ENCODE assay signal across 12 mouse cellular contexts in genomic region chr2:147372947-147373666, GRCm38 (mm10). TPM values are rescaled to one million over a fixed set of nuclear protein-coding genes. Genes with fewer than 3 reads are reported as not detected.
DNase-seq lines count a peak whose midpoint lies in the region; ATAC-seq and TF ChIP-seq lines count a peak whose summit lies in the region.
"Had no signal": no experiment of that assay in that cellular context is flagged by ENCODE, and none has a peak within 500 bp of the region (broad histone marks: within the 10 kb centered on the region; RNA-seq: fewer than 3 reads in every experiment).

No protein-coding gene starts in this region.

- in situ Hi-C loops in ES-E14 (cut with MboI; ENCODE audit: low sequenced_read_pairs in 2 of 2, unreplicated experiment in 2 of 2): loop anchor here (5.0 to 25.0 kb wide), 2 partner anchors 536 to 674 kb away; partner anchors contain the start of gene Foxa2 (in 1 of the 2)

- intact Hi-C loops in gastrocnemius, postnatal 36 days (cut with DNase I): no loop called here
- intact Hi-C loops in left cerebral cortex, postnatal 14 days (cut with DNase I): loop anchor here (5.0 kb wide), 1 partner anchor 674 kb away; the partner anchor contains the start of gene Foxa2

- DNase-seq in hindbrain, embryonic 11.5 days (ENCODE audit: low spot score): peak; percentile 57
- DNase-seq in hindbrain, postnatal 0 days (ENCODE audit: low spot score): no peak
- no peak for DNase-seq in ES-E14 (ENCODE audit: low read depth, low spot score)
- DNase-seq in embryonic facial prominence, embryonic 14.5 days (ENCODE audit: low spot score): no peak
- peak; percentile 96 for DNase-seq in midbrain, embryonic 11.5 days (ENCODE audit: low spot score, missing footprints)
- DNase-seq in gastrocnemius, postnatal 36 days: no peak
- no peak for DNase-seq in kidney, adult 9 months
- no peak for DNase-seq in left cerebral cortex, postnatal 14 days (ENCODE audit: low spot score in 2 of 2)
- DNase-seq: liver, postnatal 0 days had no signal

- H3K9ac ChIP-seq in hindbrain, embryonic 11.5 days (ENCODE audit: low read depth, low read length): no peak overlapping the region
- H3K9ac ChIP-seq in hindbrain, postnatal 0 days (replicated peaks; ENCODE audit: low read length): no peak overlapping the region
- no peak overlapping the region for H3K9ac ChIP-seq in ES-E14 (ENCODE audit: insufficient read depth, low read depth, low read length, poor library complexity, severe bottlenecking)
- H3K9ac ChIP-seq in embryonic facial prominence, embryonic 14.5 days (ENCODE audit: low read depth, low read length): no peak overlapping the region
- no peak overlapping the region for H3K9ac ChIP-seq in midbrain, embryonic 11.5 days (ENCODE audit: low read length)
- H3K9ac ChIP-seq: liver, postnatal 0 days had no signal

- no peak overlapping the region for H3K4me3 ChIP-seq in hindbrain, embryonic 11.5 days (ENCODE audit: low read depth, low read length)
- H3K4me3 ChIP-seq in hindbrain, postnatal 0 days (ENCODE audit: low read length): no peak overlapping the region
- peak overlapping the region; percentile 30 to 43; a peak in 2 of 4 replicates for H3K4me3 ChIP-seq in ES-E14 (ENCODE audit: insufficient read depth in 1 of 2, low read depth in 1 of 2, low read length in 2 of 2, poor library complexity in 1 of 2, severe bottlenecking in 1 of 2)
- no peak overlapping the region for H3K4me3 ChIP-seq in embryonic facial prominence, embryonic 14.5 days (ENCODE audit: low read depth, low read length)
- H3K4me3 ChIP-seq in midbrain, embryonic 11.5 days (ENCODE audit: low read depth, low read length): no peak overlapping the region

- H3K27ac ChIP-seq in hindbrain, embryonic 11.5 days (ENCODE audit: low read depth, low read length): no peak overlapping the region
- H3K27ac ChIP-seq in hindbrain, postnatal 0 days: no peak overlapping the region
- H3K27ac ChIP-seq in ES-E14 (ENCODE audit: insufficient read depth, low read depth, low read length, poor library complexity, severe bottlenecking): no peak overlapping the region
- no peak overlapping the region for H3K27ac ChIP-seq in embryonic facial prominence, embryonic 14.5 days (replicated peaks; ENCODE audit: low read depth, low read length)
- H3K27ac ChIP-seq in midbrain, embryonic 11.5 days (ENCODE audit: low read depth, low read length): no peak overlapping the region
- H3K27ac ChIP-seq: kidney, postnatal 0 days had no signal

- 0 out of 2 replicates have a peak, but pooled peaks have one; percentile 21 for ATAC-seq in hindbrain, embryonic 11.5 days (ENCODE audit: low FRiP score)
- no peak for ATAC-seq in hindbrain, postnatal 0 days
- no peak for ATAC-seq in embryonic facial prominence, embryonic 14.5 days (ENCODE audit: low read depth)
- peak; percentile 47 for ATAC-seq in midbrain, embryonic 11.5 days (ENCODE audit: low FRiP score)
- ATAC-seq: CD4-positive, CD25-positive, alpha-beta regulatory T cell, adult 4 months; liver, postnatal 0 days had no signal

- H3K9me3 ChIP-seq in hindbrain, embryonic 11.5 days (ENCODE audit: control insufficient read depth, low read length): no peaks in the 10 kb centered on the region
- no peaks in the 10 kb centered on the region for H3K9me3 ChIP-seq in hindbrain, postnatal 0 days (ENCODE audit: low read length)
- H3K9me3 ChIP-seq in ES-E14 (ENCODE audit: control insufficient read depth, insufficient read depth, low read depth, low read length): no peaks in the 10 kb centered on the region
- no peaks in the 10 kb centered on the region for H3K9me3 ChIP-seq in embryonic facial prominence, embryonic 14.5 days (ENCODE audit: control insufficient read depth, low read length)
- no peaks in the 10 kb centered on the region for H3K9me3 ChIP-seq in midbrain, embryonic 11.5 days (ENCODE audit: control insufficient read depth, low read length)

- no peak overlapping the region for H3K4me2 ChIP-seq in hindbrain, embryonic 11.5 days (replicated peaks; ENCODE audit: low read depth, low read length)
- no peak overlapping the region for H3K4me2 ChIP-seq in hindbrain, postnatal 0 days (ENCODE audit: low read depth, low read length)
- H3K4me2 ChIP-seq in embryonic facial prominence, embryonic 14.5 days (ENCODE audit: low read depth, low read length): peak overlapping the region; percentile 5; the same call in 1 of the 2 replicates
- H3K4me2 ChIP-seq in midbrain, embryonic 11.5 days: no peak overlapping the region

- TF ChIP-seq CTCF in hindbrain, postnatal 0 days (IDR thresholded peaks at IDR 0.05; ENCODE audit: low read depth): no peak

- under 1% methylated on average over 28 of the region's 28 CpGs for WGBS in hindbrain, embryonic 11.5 days
- WGBS in hindbrain, postnatal 0 days: under 1% methylated on average over 28 of the region's 28 CpGs
- WGBS in embryonic facial prominence, embryonic 14.5 days: 14% methylated on average over 26 of the region's 28 CpGs
- 1% methylated on average over 28 of the region's 28 CpGs for WGBS in midbrain, embryonic 11.5 days

- H3K36me3 ChIP-seq in hindbrain, embryonic 11.5 days (ENCODE audit: control insufficient read depth, insufficient read depth, low read length): no peaks in the 10 kb centered on the region
- no peaks in the 10 kb centered on the region for H3K36me3 ChIP-seq in hindbrain, postnatal 0 days (ENCODE audit: insufficient read depth, low read length)
- H3K36me3 ChIP-seq in ES-E14 (ENCODE audit: control insufficient read depth, insufficient read depth, low read length, poor library complexity, severe bottlenecking): no peaks in the 10 kb centered on the region
- no peaks in the 10 kb centered on the region for H3K36me3 ChIP-seq in embryonic facial prominence, embryonic 14.5 days (ENCODE audit: control insufficient read depth, insufficient read depth, low read length)
- H3K36me3 ChIP-seq in midbrain, embryonic 11.5 days (ENCODE audit: control insufficient read depth, insufficient read depth, low read length): no peaks in the 10 kb centered on the region

- 0 out of 2 replicates have a peak, but pooled peaks cover 5% of the 10 kb centered on the region for H3K4me1 ChIP-seq in hindbrain, embryonic 11.5 days (replicated peaks; ENCODE audit: control insufficient read depth, insufficient read depth, low read length)
- H3K4me1 ChIP-seq in hindbrain, postnatal 0 days (ENCODE audit: insufficient read depth, low read length): no peaks in the 10 kb centered on the region
- peaks cover 0 to 6% of the 10 kb centered on the region in 2 experiments; a peak in 1 of 4 replicates for H3K4me1 ChIP-seq in ES-E14 (ENCODE audit: control insufficient read depth in 2 of 2, insufficient read depth in 2 of 2, low read length in 2 of 2, poor library complexity in 1 of 2)
- H3K4me1 ChIP-seq in embryonic facial prominence, embryonic 14.5 days (ENCODE audit: control insufficient read depth, insufficient read depth, low read length): no peaks in the 10 kb centered on the region
- peaks cover 5% of the 10 kb centered on the region; the same call in 1 of the 2 replicates for H3K4me1 ChIP-seq in midbrain, embryonic 11.5 days (ENCODE audit: control insufficient read depth, insufficient read depth, low read length)

- peaks cover 87% of the 10 kb centered on the region for H3K27me3 ChIP-seq in hindbrain, embryonic 11.5 days (ENCODE audit: control insufficient read depth, insufficient read depth, low read length)
- peaks cover 84% of the 10 kb centered on the region for H3K27me3 ChIP-seq in hindbrain, postnatal 0 days (ENCODE audit: insufficient read depth, low read length)
- peaks cover 92% of the 10 kb centered on the region for H3K27me3 ChIP-seq in embryonic facial prominence, embryonic 14.5 days (replicated peaks; ENCODE audit: control insufficient read depth, insufficient read depth, low read length)
- peaks cover 91% of the 10 kb centered on the region for H3K27me3 ChIP-seq in midbrain, embryonic 11.5 days (ENCODE audit: control insufficient read depth, insufficient read depth, low read length)

TF ChIP-seq in ES-E14, 5 proteins besides CTCF, POLR2A, EP300 and RAD21:
- TF ChIP-seq HCFC1 (IDR thresholded peaks at IDR 0.05; ENCODE audit: borderline replicate concordance, insufficient read depth, low read length) (no peak), ZNF384 (IDR thresholded peaks at IDR 0.05; ENCODE audit: low read depth, low read length) (no peak), CHD2 (IDR thresholded peaks at IDR 0.05; ENCODE audit: low read depth, low read length) (no peak), MAFK (IDR thresholded peaks at IDR 0.05; ENCODE audit: insufficient read depth, low read depth, low read length) (no peak), ZC3H11A (IDR thresholded peaks at IDR 0.05; ENCODE audit: borderline replicate concordance, low read depth, low read length) (no peak)

RNA-seq across cellular contexts. Expression of gene Pax1, which starts 11.4 kb away (rescaled TPM):
- 1.9 and 2.5 TPM in 2 replicates for polyA plus RNA-seq in hindbrain, embryonic 11.5 days (2014; fragmentation: Nextera tagmentation; extraction: Ambion mirVana)
- not detected in 2 replicates for total RNA-seq in hindbrain, postnatal 0 days (2014; rRNA removed)
- polyA plus RNA-seq in hindbrain, postnatal 0 days (2015; fragmentation: Nextera tagmentation; extraction: Ambion mirVana): not detected in 2 replicates
- 0.31 TPM in 1 of 2 replicates, not detected in the other for total RNA-seq in ES-E14 (2012; rRNA removed)
- polyA plus RNA-seq in embryonic facial prominence, embryonic 14.5 days (2014; fragmentation: Nextera tagmentation; extraction: Ambion mirVana): 7.3 and 9.3 TPM in 2 replicates
- 0.10 and 0.33 TPM in 2 replicates for polyA plus RNA-seq in midbrain, embryonic 11.5 days (2014; fragmentation: Nextera tagmentation; extraction: Ambion mirVana)
- under 1 TPM in 1 of 2 experiments, not detected in 1; 0.48 TPM for total RNA-seq in gastrocnemius, postnatal 36 days (2021)
- not detected for total RNA-seq in left cerebral cortex, postnatal 14 days (2021)
- polyA plus RNA-seq: CD4-positive, CD25-positive, alpha-beta regulatory T cell, adult 4 months; kidney, postnatal 0 days; stomach, embryonic 16.5 days had no signal

Comparison
In these comparisons a context has a peak if more than half of its experiments do, and no peak if none do; other contexts are left out.
1. ATAC-seq: peak in hindbrain, embryonic 11.5 days (single experiment) and midbrain, embryonic 11.5 days (single experiment); none in hindbrain, postnatal 0 days (single experiment) and embryonic facial prominence, embryonic 14.5 days (single experiment).
2. DNase-seq: peak in hindbrain, embryonic 11.5 days (single experiment) and midbrain, embryonic 11.5 days (single experiment); none in hindbrain, postnatal 0 days (single experiment), ES-E14 (single experiment), embryonic facial prominence, embryonic 14.5 days (single experiment), gastrocnemius, postnatal 36 days (0 of 2), kidney, adult 9 months (single experiment) and left cerebral cortex, postnatal 14 days (0 of 2).
3. H3K4me3 ChIP-seq: peak in ES-E14 (2 of 2); none in hindbrain, embryonic 11.5 days (single experiment), hindbrain, postnatal 0 days (single experiment), embryonic facial prominence, embryonic 14.5 days (single experiment) and midbrain, embryonic 11.5 days (single experiment).